Mouse (Mus musculus): ENCODE results near the gene Bgn. TPM values are rescaled to one million over a fixed set of nuclear protein-coding genes. Genes with fewer than 3 reads are reported as not detected.

Gene Bgn
- polyA plus RNA-seq, 1 experiment from 2014 or later: 42.1 TPM

GRCm38 (mm10) chrX:73509209-73509608 lies 25.8 kb downstream of the Bgn start:
- H3K27ac ChIP-seq (ENCODE audit: low read depth, low read length): no peak overlapping the region
- H3K4me3 ChIP-seq (ENCODE audit: low read depth, low read length): no peak overlapping the region
- no peaks in the 10 kb centered on the region for H3K4me1 ChIP-seq (ENCODE audit: control insufficient read depth, insufficient read depth, low read length)
- DNase-seq (ENCODE audit: low spot score, missing footprints) (no peak), ATAC-seq (ENCODE audit: low FRiP score) (no peak)
- no peaks in the 10 kb centered on the region for H3K9me3 ChIP-seq (ENCODE audit: control insufficient read depth, low read length)
- no peak overlapping the region for H3K4me2 ChIP-seq
- H3K36me3 ChIP-seq (ENCODE audit: control insufficient read depth, insufficient read depth, low read length): no peaks in the 10 kb centered on the region
- WGBS: 80% methylated on average over 3 of the region's 3 CpGs
- no peak overlapping the region for H3K9ac ChIP-seq (ENCODE audit: low read length)
- H3K27me3 ChIP-seq (ENCODE audit: control insufficient read depth, insufficient read depth, low read length): peaks cover under 1% of the 10 kb centered on the region; the same call in 1 of the 2 replicates

DNA sequence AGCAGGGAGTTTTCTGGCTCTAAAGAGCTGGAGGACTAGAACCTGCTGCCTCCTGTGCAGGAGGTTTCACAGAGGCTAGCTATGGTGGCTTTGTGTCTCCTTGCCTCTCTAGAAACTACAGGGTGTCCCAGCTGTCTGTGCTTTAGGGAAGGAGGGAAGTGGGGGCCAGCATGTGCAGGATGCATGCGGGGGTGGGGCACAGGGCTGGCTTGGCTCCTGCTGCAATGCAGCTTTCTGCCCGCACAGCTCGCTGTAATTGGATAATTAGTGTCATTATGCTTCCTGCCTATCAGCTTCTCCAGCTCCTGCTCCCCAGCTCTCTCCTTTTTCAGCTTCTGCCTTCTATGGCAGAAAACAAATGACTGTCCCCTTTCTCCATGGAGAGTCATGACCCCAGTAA lies 29.5 kb downstream of the Bgn start:
- no peaks in the 10 kb centered on the region for H3K9me3 ChIP-seq (ENCODE audit: control insufficient read depth, low read length)
- no peaks in the 10 kb centered on the region for H3K36me3 ChIP-seq (ENCODE audit: control insufficient read depth, insufficient read depth, low read length)
- DNase-seq (ENCODE audit: low spot score, missing footprints): no peak
- no peaks in the 10 kb centered on the region for H3K4me1 ChIP-seq (ENCODE audit: control insufficient read depth, insufficient read depth, low read length)
- H3K9ac ChIP-seq (ENCODE audit: low read length): no peak overlapping the region
- 65% methylated on average over 3 of the region's 3 CpGs for WGBS
- no peak overlapping the region for H3K4me3 ChIP-seq (ENCODE audit: low read depth, low read length)
- no peak for ATAC-seq (ENCODE audit: low FRiP score)
- no peaks in the 10 kb centered on the region; the same call in 1 of the 2 replicates for H3K27me3 ChIP-seq (ENCODE audit: control insufficient read depth, insufficient read depth, low read length)
- H3K4me2 ChIP-seq: no peak overlapping the region
- H3K27ac ChIP-seq (ENCODE audit: low read depth, low read length): no peak overlapping the region

DNA sequence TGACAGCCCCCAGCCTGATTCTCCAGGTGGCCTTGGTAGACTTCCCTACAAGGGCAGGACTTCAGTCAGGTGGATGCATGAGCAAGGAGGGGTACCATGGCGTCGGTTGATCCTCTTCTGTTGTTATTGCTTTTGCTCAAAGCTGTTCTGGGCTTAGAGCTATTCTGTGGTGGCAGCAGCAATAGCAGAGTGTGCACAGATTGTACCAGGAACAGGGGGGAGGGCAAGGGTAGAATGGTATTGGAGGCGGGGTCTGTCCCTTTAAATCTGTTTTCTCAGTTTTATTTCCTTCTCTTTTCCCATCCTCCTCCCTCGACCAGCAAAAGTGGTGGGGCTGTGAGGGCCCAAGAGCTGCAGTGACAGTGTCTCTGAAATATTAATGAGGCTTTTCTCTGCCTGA lies 33.2 kb downstream of the Bgn start:
- ATAC-seq (ENCODE audit: low FRiP score) (no peak), DNase-seq (ENCODE audit: low spot score, missing footprints) (no peak)
- no peak overlapping the region for H3K9ac ChIP-seq (ENCODE audit: low read length)
- no peaks in the 10 kb centered on the region for H3K36me3 ChIP-seq (ENCODE audit: control insufficient read depth, insufficient read depth, low read length)
- H3K9me3 ChIP-seq (ENCODE audit: control insufficient read depth, low read length): no peaks in the 10 kb centered on the region
- no peaks in the 10 kb centered on the region for H3K4me1 ChIP-seq (ENCODE audit: control insufficient read depth, insufficient read depth, low read length)
- no peak overlapping the region for H3K27ac ChIP-seq (ENCODE audit: low read depth, low read length)
- no peak overlapping the region for H3K4me3 ChIP-seq (ENCODE audit: low read depth, low read length)
- H3K27me3 ChIP-seq (ENCODE audit: control insufficient read depth, insufficient read depth, low read length): no peaks in the 10 kb centered on the region
- no peak overlapping the region for H3K4me2 ChIP-seq
- 66% methylated on average over 4 of the region's 4 CpGs for WGBS

DNA sequence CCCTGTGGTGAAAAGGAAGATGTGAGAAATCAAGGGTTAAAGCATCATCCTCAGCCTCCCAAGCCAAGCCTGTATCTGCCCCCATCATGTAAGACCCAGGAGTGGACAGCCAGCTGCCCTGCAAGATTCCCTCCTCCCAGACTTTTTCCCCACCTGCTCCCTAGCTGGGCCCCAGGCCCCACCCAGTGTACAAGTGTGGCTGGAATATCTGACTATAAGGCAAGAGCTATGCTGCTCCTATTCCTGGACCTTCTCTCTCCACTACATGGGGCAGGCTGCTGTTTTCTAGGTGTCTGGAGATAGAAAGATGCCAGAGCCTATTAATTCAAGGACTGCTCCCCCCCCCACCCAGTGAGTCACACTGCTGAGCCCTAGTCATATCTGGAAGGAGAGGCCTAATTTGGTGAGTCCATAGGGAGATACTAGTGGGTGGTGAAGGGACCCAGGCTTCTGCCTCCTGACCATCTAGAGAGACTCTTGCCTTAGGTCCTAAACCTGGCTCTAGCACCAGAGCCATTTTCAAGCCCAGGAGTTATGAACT lies 33.7 kb downstream of the Bgn start:
- H3K27me3 ChIP-seq (ENCODE audit: control insufficient read depth, insufficient read depth, low read length): no peaks in the 10 kb centered on the region
- no peak overlapping the region for H3K27ac ChIP-seq (ENCODE audit: low read depth, low read length)
- no peak overlapping the region for H3K4me2 ChIP-seq
- no peak overlapping the region for H3K4me3 ChIP-seq (ENCODE audit: low read depth, low read length)
- H3K9ac ChIP-seq (ENCODE audit: low read length): no peak overlapping the region
- no peaks in the 10 kb centered on the region for H3K4me1 ChIP-seq (ENCODE audit: control insufficient read depth, insufficient read depth, low read length)
- no peaks in the 10 kb centered on the region for H3K36me3 ChIP-seq (ENCODE audit: control insufficient read depth, insufficient read depth, low read length)
- H3K9me3 ChIP-seq (ENCODE audit: control insufficient read depth, low read length): no peaks in the 10 kb centered on the region
- DNase-seq (ENCODE audit: low spot score, missing footprints): no peak
- ATAC-seq (ENCODE audit: low FRiP score): no peak

- H3K4me3 ChIP-seq (ENCODE audit: low read depth, low read length): no peak overlapping the region
- no peak for ATAC-seq (ENCODE audit: low FRiP score)
Measured at GRCm38 (mm10) chrX:73520692-73521091, 37.3 kb downstream of the Bgn start.

GRCm38 (mm10) chrX:73524318-73525222 lies 41.2 kb downstream of the Bgn start:
- Histone ChIP-seq H3K27ac (ENCODE audit: low read depth, low read length) (no peak overlapping the region), H3K4me1 (ENCODE audit: control insufficient read depth, insufficient read depth, low read length) (no peaks in the 10 kb centered on the region), H3K4me2 (no peak overlapping the region), H3K4me3 (ENCODE audit: low read depth, low read length) (no peak overlapping the region), H3K9ac (ENCODE audit: low read length) (no peak overlapping the region), H3K9me3 (ENCODE audit: control insufficient read depth, low read length) (no peaks in the 10 kb centered on the region), H3K36me3 (ENCODE audit: control insufficient read depth, insufficient read depth, low read length) (no peaks in the 10 kb centered on the region), H3K27me3 (ENCODE audit: control insufficient read depth, insufficient read depth, low read length) (no peaks in the 10 kb centered on the region)
- DNase-seq (ENCODE audit: low spot score, missing footprints) (no peak), ATAC-seq (ENCODE audit: low FRiP score) (peak; percentile 81)
- 68% methylated on average over 8 of the region's 9 CpGs for WGBS

More at GRCm38 (mm10) chrX:73520692-73521091, 37.3 kb downstream of the Bgn start:
- Histone ChIP-seq H3K4me2 (no peak overlapping the region), H3K9ac (ENCODE audit: low read length) (no peak overlapping the region), H3K36me3 (ENCODE audit: control insufficient read depth, insufficient read depth, low read length) (no peaks in the 10 kb centered on the region), H3K27ac (ENCODE audit: low read depth, low read length) (no peak overlapping the region), H3K4me1 (ENCODE audit: control insufficient read depth, insufficient read depth, low read length) (no peaks in the 10 kb centered on the region), H3K9me3 (ENCODE audit: control insufficient read depth, low read length) (no peaks in the 10 kb centered on the region), H3K27me3 (ENCODE audit: control insufficient read depth, insufficient read depth, low read length) (no peaks in the 10 kb centered on the region)
- WGBS: 86% methylated on average over 3 of the region's 3 CpGs
- no peak for DNase-seq (ENCODE audit: low spot score, missing footprints)

- no peak overlapping the region for H3K4me2 ChIP-seq
- no peak overlapping the region for H3K27ac ChIP-seq (ENCODE audit: low read depth, low read length)
- DNase-seq (ENCODE audit: low spot score, missing footprints) (no peak), ATAC-seq (ENCODE audit: low FRiP score) (no peak)
- H3K4me1 ChIP-seq (ENCODE audit: control insufficient read depth, insufficient read depth, low read length): no peaks in the 10 kb centered on the region
- H3K9me3 ChIP-seq (ENCODE audit: control insufficient read depth, low read length): no peaks in the 10 kb centered on the region
- no peaks in the 10 kb centered on the region for H3K27me3 ChIP-seq (ENCODE audit: control insufficient read depth, insufficient read depth, low read length)
- H3K36me3 ChIP-seq (ENCODE audit: control insufficient read depth, insufficient read depth, low read length): no peaks in the 10 kb centered on the region
- WGBS: 72% methylated on average over 9 of the region's 9 CpGs
- H3K9ac ChIP-seq (ENCODE audit: low read length): no peak overlapping the region
- no peak overlapping the region for H3K4me3 ChIP-seq (ENCODE audit: low read depth, low read length)
Measured at GRCm38 (mm10) chrX:73525223-73526140, 42.1 kb downstream of the Bgn start.

DNA sequence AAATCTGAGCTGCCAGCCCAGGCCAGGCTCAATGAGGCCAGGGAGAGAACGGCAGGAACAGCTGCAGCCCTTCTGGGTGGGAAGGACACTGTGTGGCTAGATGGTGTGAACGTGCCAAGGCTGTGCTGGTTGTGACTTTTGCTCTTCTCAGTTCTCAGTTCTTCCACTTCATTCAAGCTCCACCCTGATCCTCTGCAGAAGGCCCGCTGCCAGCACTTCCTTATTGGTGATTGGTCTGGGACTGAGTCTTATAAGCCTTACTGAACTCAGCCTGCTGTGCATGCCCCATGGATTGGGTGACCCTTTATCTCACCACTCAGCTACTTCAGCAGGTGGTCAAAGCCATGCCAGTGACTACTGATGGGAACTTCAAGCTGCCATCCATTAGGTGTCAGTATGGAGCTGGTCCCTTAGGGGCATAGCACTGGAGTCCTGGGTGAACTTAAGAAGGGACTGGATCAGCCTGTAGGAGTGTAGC lies 43.0 kb downstream of the Bgn start:
- H3K4me3 ChIP-seq (ENCODE audit: low read depth, low read length): no peak overlapping the region
- H3K27me3 ChIP-seq (ENCODE audit: control insufficient read depth, insufficient read depth, low read length): no peaks in the 10 kb centered on the region
- WGBS: 82% methylated on average over 3 of the region's 3 CpGs

More for the DNA sequence above, 43.0 kb downstream of the Bgn start:
- H3K27ac ChIP-seq (ENCODE audit: low read depth, low read length): no peak overlapping the region
- no peaks in the 10 kb centered on the region for H3K36me3 ChIP-seq (ENCODE audit: control insufficient read depth, insufficient read depth, low read length)
- ATAC-seq (ENCODE audit: low FRiP score) (no peak), DNase-seq (ENCODE audit: low spot score, missing footprints) (no peak)
- no peak overlapping the region for H3K4me2 ChIP-seq
- H3K9ac ChIP-seq (ENCODE audit: low read length): no peak overlapping the region
- H3K9me3 ChIP-seq (ENCODE audit: control insufficient read depth, low read length): no peaks in the 10 kb centered on the region
- H3K4me1 ChIP-seq (ENCODE audit: control insufficient read depth, insufficient read depth, low read length): no peaks in the 10 kb centered on the region
